Comparison of ENCODE assay signal across 12 mouse cellular contexts in genomic region chr16:4600701-4601310, GRCm38 (mm10). TPM values are rescaled to one million over a fixed set of nuclear protein-coding genes. Genes with fewer than 3 reads are reported as not detected.
DNase-seq lines count a peak whose midpoint lies in the region; ATAC-seq and TF ChIP-seq lines count a peak whose summit lies in the region.
"Had no signal": no experiment of that assay in that cellular context is flagged by ENCODE, and none has a peak within 500 bp of the region (broad histone marks: within the 10 kb centered on the region; RNA-seq: fewer than 3 reads in every experiment).

No protein-coding gene starts in this region.

- H3K4me3 ChIP-seq in hindbrain, embryonic 10.5 days = no peak overlapping the region
- no peak overlapping the region for H3K4me3 ChIP-seq in hindbrain, embryonic 14.5 days (replicated peaks; ENCODE audit: low read length)
- peak overlapping the region; percentile 63 for H3K4me3 ChIP-seq in E14TG2a.4 (replicated peaks; ENCODE audit: low read length)
- peak overlapping the region; percentile 28; the same call in 1 of the 2 replicates for H3K4me3 ChIP-seq in embryonic facial prominence, embryonic 10.5 days
- H3K4me3 ChIP-seq: erythroblast, embryonic 14.5 days; hindbrain, embryonic 15.5 days; neural tube, embryonic 12.5 days had no signal

- H3K9ac ChIP-seq in hindbrain, embryonic 14.5 days = no peak overlapping the region
- H3K9ac ChIP-seq: hindbrain, embryonic 15.5 days; liver, embryonic 14.5 days; neural tube, embryonic 12.5 days had no signal

- DNase-seq in hindbrain, embryonic 10.5 days (ENCODE audit: low spot score) = no peak
- no peak for DNase-seq in hindbrain, embryonic 14.5 days (ENCODE audit: low spot score)
- no peak for DNase-seq in embryonic facial prominence, embryonic 10.5 days (ENCODE audit: low spot score)
- DNase-seq in kidney, postnatal 10 days = peak; percentile 69
- no peak for DNase-seq in spleen, postnatal 10 days (ENCODE audit: low spot score in 2 of 2)
- DNase-seq in thymus, adult 18-20 months = no peak
- DNase-seq in layer of hippocampus, adult 9-11 months = no peak

- no peak overlapping the region for H3K4me2 ChIP-seq in hindbrain, embryonic 14.5 days (replicated peaks)
- H3K4me2 ChIP-seq: hindbrain, embryonic 15.5 days; neural tube, embryonic 12.5 days had no signal

- ATAC-seq in hindbrain, embryonic 14.5 days (ENCODE audit: low FRiP score) = no peak

- peaks cover 2% of the 10 kb centered on the region; the same call in 1 of the 2 replicates for H3K36me3 ChIP-seq in hindbrain, embryonic 10.5 days
- no peaks in the 10 kb centered on the region for H3K36me3 ChIP-seq in hindbrain, embryonic 14.5 days (replicated peaks; ENCODE audit: control insufficient read depth, insufficient read depth)
- H3K36me3 ChIP-seq in E14TG2a.4 (ENCODE audit: insufficient read depth, low read length) = peaks cover 8% of the 10 kb centered on the region
- 0 out of 2 replicates have a peak, but pooled peaks cover 2% of the 10 kb centered on the region for H3K36me3 ChIP-seq in embryonic facial prominence, embryonic 10.5 days (replicated peaks)
- H3K36me3 ChIP-seq: hindbrain, embryonic 15.5 days; neural tube, embryonic 12.5 days had no signal

- peak overlapping the region; percentile 64 for H3K27ac ChIP-seq in hindbrain, embryonic 10.5 days
- H3K27ac ChIP-seq in hindbrain, embryonic 14.5 days = no peak overlapping the region
- peak overlapping the region; percentile 52; the same call in 1 of the 2 replicates for H3K27ac ChIP-seq in embryonic facial prominence, embryonic 10.5 days (replicated peaks)
- H3K27ac ChIP-seq: hindbrain, embryonic 15.5 days; liver, embryonic 14.5 days; neural tube, embryonic 12.5 days had no signal

- peaks cover 100% of the 10 kb centered on the region for H3K4me1 ChIP-seq in hindbrain, embryonic 10.5 days (replicated peaks)
- peaks cover 65% of the 10 kb centered on the region for H3K4me1 ChIP-seq in hindbrain, embryonic 14.5 days (replicated peaks; ENCODE audit: control insufficient read depth, insufficient read depth, low read length)
- peaks cover 100% of the 10 kb centered on the region for H3K4me1 ChIP-seq in E14TG2a.4 (replicated peaks; ENCODE audit: low read depth, low read length)
- H3K4me1 ChIP-seq in embryonic facial prominence, embryonic 10.5 days = peaks cover 100% of the 10 kb centered on the region

- H3K27me3 ChIP-seq in hindbrain, embryonic 10.5 days (ENCODE audit: insufficient read depth, poor library complexity, severe bottlenecking) = no peaks in the 10 kb centered on the region
- no peaks in the 10 kb centered on the region for H3K27me3 ChIP-seq in hindbrain, embryonic 14.5 days (ENCODE audit: control insufficient read depth, insufficient read depth, low read length)
- H3K27me3 ChIP-seq in E14TG2a.4 (ENCODE audit: insufficient read depth, low read length) = no peaks in the 10 kb centered on the region
- no peaks in the 10 kb centered on the region for H3K27me3 ChIP-seq in embryonic facial prominence, embryonic 10.5 days (replicated peaks; ENCODE audit: low read depth, poor library complexity, severe bottlenecking)
- H3K27me3 ChIP-seq: hindbrain, embryonic 15.5 days; neural tube, embryonic 12.5 days had no signal

- no peak for TF ChIP-seq CTCF in E14TG2a.4 (conservative IDR thresholded peaks at IDR 0.05; ENCODE audit: low read length)

- no peaks in the 10 kb centered on the region for H3K9me3 ChIP-seq in hindbrain, embryonic 10.5 days
- no peaks in the 10 kb centered on the region for H3K9me3 ChIP-seq in hindbrain, embryonic 14.5 days (ENCODE audit: control insufficient read depth, low read length)
- no peaks in the 10 kb centered on the region for H3K9me3 ChIP-seq in E14TG2a.4 (ENCODE audit: low read length)
- H3K9me3 ChIP-seq in embryonic facial prominence, embryonic 10.5 days = no peaks in the 10 kb centered on the region
- H3K9me3 ChIP-seq: hindbrain, embryonic 15.5 days; neural tube, embryonic 12.5 days had no signal

- WGBS in hindbrain, embryonic 10.5 days = 79% methylated on average over 9 of the region's 9 CpGs
- WGBS in hindbrain, embryonic 14.5 days = 82% methylated on average over 9 of the region's 9 CpGs
- WGBS in embryonic facial prominence, embryonic 10.5 days = 80% methylated on average over 9 of the region's 9 CpGs

RNA-seq across cellular contexts. Expression of gene Glis2, which starts 6.3 kb away (rescaled TPM):
- 27.3 and 27.9 TPM in 2 replicates for polyA plus RNA-seq in hindbrain, embryonic 10.5 days (2016; fragmentation: Nextera tagmentation; extraction: Ambion mirVana)
- polyA plus RNA-seq in hindbrain, embryonic 14.5 days (2014; fragmentation: Nextera tagmentation; extraction: Ambion mirVana) = 18.1 and 19.0 TPM in 2 replicates
- 22.2 and 22.3 TPM in 2 replicates for polyA plus RNA-seq in embryonic facial prominence, embryonic 10.5 days (2016; fragmentation: Nextera tagmentation; extraction: Ambion mirVana)

RNA-seq across cellular contexts. Expression of gene Pam16, which starts 24.0 kb away (rescaled TPM):
- polyA plus RNA-seq in hindbrain, embryonic 10.5 days (2016; fragmentation: Nextera tagmentation; extraction: Ambion mirVana) = 88.0 and 131 TPM in 2 replicates
- 174 and 193 TPM in 2 replicates for polyA plus RNA-seq in hindbrain, embryonic 14.5 days (2014; fragmentation: Nextera tagmentation; extraction: Ambion mirVana)
- polyA plus RNA-seq in embryonic facial prominence, embryonic 10.5 days (2016; fragmentation: Nextera tagmentation; extraction: Ambion mirVana) = 92.6 and 97.5 TPM in 2 replicates

RNA-seq across cellular contexts. Expression of gene Vasn, which starts 38.9 kb away (rescaled TPM):
- polyA plus RNA-seq in hindbrain, embryonic 10.5 days (2016; fragmentation: Nextera tagmentation; extraction: Ambion mirVana) = 10.3 and 12.6 TPM in 2 replicates
- polyA plus RNA-seq in hindbrain, embryonic 14.5 days (2014; fragmentation: Nextera tagmentation; extraction: Ambion mirVana) = 6.4 and 6.6 TPM in 2 replicates
- polyA plus RNA-seq in embryonic facial prominence, embryonic 10.5 days (2016; fragmentation: Nextera tagmentation; extraction: Ambion mirVana) = 14.4 and 16.2 TPM in 2 replicates

RNA-seq across cellular contexts. Expression of gene Dnaja3, which starts 39.0 kb away (rescaled TPM):
- 60.7 and 62.7 TPM in 2 replicates for polyA plus RNA-seq in hindbrain, embryonic 10.5 days (2016; fragmentation: Nextera tagmentation; extraction: Ambion mirVana)
- polyA plus RNA-seq in hindbrain, embryonic 14.5 days (2014; fragmentation: Nextera tagmentation; extraction: Ambion mirVana) = 54.6 and 64.8 TPM in 2 replicates
- 66.6 and 66.7 TPM in 2 replicates for polyA plus RNA-seq in embryonic facial prominence, embryonic 10.5 days (2016; fragmentation: Nextera tagmentation; extraction: Ambion mirVana)

RNA-seq across cellular contexts. Expression of gene Tfap4, which starts 41.2 kb away (rescaled TPM):
- polyA plus RNA-seq in hindbrain, embryonic 10.5 days (2016; fragmentation: Nextera tagmentation; extraction: Ambion mirVana) = 21.3 and 27.5 TPM in 2 replicates
- polyA plus RNA-seq in hindbrain, embryonic 14.5 days (2014; fragmentation: Nextera tagmentation; extraction: Ambion mirVana) = 8.2 and 8.8 TPM in 2 replicates
- polyA plus RNA-seq in embryonic facial prominence, embryonic 10.5 days (2016; fragmentation: Nextera tagmentation; extraction: Ambion mirVana) = 37.7 and 39.5 TPM in 2 replicates

Comparison
In these comparisons a context has a peak if more than half of its experiments do, and no peak if none do; other contexts are left out.
1. H3K4me3 ChIP-seq: peak in E14TG2a.4 (single experiment) and embryonic facial prominence, embryonic 10.5 days (single experiment); none in hindbrain, embryonic 10.5 days (single experiment) and hindbrain, embryonic 14.5 days (single experiment).